Mouse (Mus musculus): Measurements from ENCODE around the gene Krtcap3. TPM values are rescaled to one million over a fixed set of nuclear protein-coding genes. Genes with fewer than 3 reads are reported as not detected.

The Krtcap3 gene
- polyA plus RNA-seq, 1 experiment from 2014 or later, result 71.1 TPM

- ATAC-seq, result no peak
- Histone ChIP-seq H3K4me3 (ENCODE audit: low read length) (no peak overlapping the region), H3K36me3 (ENCODE audit: control insufficient read depth, insufficient read depth, low read length) (peaks cover 16% of the 10 kb centered on the region; the same call in 1 of the 2 replicates), H3K4me2 (ENCODE audit: low read depth, low read length) (no peak overlapping the region), H3K4me1 (ENCODE audit: control insufficient read depth, insufficient read depth, low read length) (peaks cover 6% of the 10 kb centered on the region; the same call in 1 of the 2 replicates), H3K27me3 (replicated peaks; ENCODE audit: control insufficient read depth, insufficient read depth, low read length) (no peaks in the 10 kb centered on the region), H3K9me3 (ENCODE audit: control insufficient read depth, low read length) (no peaks in the 10 kb centered on the region), H3K9ac (ENCODE audit: low read depth, low read length) (peak overlapping the region; percentile 2; the same call in 1 of the 2 replicates), H3K27ac (ENCODE audit: low read length) (no peak overlapping the region)
- 61% methylated on average over 4 of the region's 4 CpGs for WGBS
Measured at GRCm38 (mm10) chr5:31250716-31251115, 775 bp upstream of the Krtcap3 start.

GRCm38 (mm10) chr5:31252151-31252550 lies 660 bp downstream of the Krtcap3 start:
- Histone ChIP-seq H3K4me2 (ENCODE audit: low read depth, low read length) (peak overlapping the region; percentile 60), H3K4me1 (ENCODE audit: control insufficient read depth, insufficient read depth, low read length) (peaks cover 6% of the 10 kb centered on the region; the same call in 1 of the 2 replicates), H3K36me3 (ENCODE audit: control insufficient read depth, insufficient read depth, low read length) (peaks cover 10% of the 10 kb centered on the region; the same call in 1 of the 2 replicates), H3K4me3 (ENCODE audit: low read length) (peak overlapping the region; percentile 55), H3K9ac (ENCODE audit: low read depth, low read length) (peak overlapping the region; percentile 67), H3K27ac (ENCODE audit: low read length) (peak overlapping the region; percentile 89), H3K27me3 (replicated peaks; ENCODE audit: control insufficient read depth, insufficient read depth, low read length) (no peaks in the 10 kb centered on the region), H3K9me3 (ENCODE audit: control insufficient read depth, low read length) (no peaks in the 10 kb centered on the region)
- 42% methylated on average over 10 of the region's 10 CpGs for WGBS
- ATAC-seq, result 0 out of 2 replicates have a peak, but pooled peaks have one; percentile 9

DNA sequence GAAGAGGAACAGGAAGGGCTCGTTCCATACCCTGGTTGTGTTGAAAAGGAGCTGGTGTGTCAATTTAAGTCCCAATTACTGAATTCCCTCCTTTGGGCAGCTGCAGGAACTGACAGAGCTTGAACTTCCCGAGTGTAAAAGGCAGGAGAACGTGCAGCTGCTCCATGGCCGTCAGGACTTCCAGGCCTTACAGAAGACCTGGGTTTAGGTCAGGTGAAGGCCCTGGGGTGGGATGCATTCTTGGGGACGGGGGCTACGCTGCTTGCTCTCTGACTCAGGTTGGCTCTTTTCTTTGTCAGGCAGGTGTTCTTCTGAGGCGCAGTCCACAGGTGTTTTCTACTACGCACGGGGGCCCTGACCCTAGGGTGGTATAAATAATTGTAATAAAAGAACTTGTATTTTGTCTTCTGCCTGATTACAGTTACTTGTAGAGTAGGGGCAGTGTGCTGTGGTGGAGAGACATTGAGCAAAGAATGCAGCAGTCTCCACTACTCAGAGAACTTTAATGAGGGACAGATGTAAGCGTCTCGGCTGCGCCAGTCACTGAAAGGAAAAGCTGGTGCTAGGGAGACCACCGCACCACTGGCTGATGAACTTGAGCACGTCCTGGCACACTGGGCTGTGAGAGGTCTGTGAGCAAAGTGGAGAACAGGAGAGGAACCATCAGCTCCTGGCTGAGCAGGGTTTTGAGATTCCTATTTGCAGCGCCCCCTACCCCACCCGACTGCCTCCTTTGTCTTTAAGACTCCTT lies 1.5 kb downstream of the Krtcap3 start:
- Histone ChIP-seq H3K27me3 (replicated peaks; ENCODE audit: control insufficient read depth, insufficient read depth, low read length) (no peaks in the 10 kb centered on the region), H3K27ac (ENCODE audit: low read length) (peak overlapping the region; percentile 89), H3K4me3 (ENCODE audit: low read length) (peak overlapping the region; percentile 55), H3K36me3 (ENCODE audit: control insufficient read depth, insufficient read depth, low read length) (peaks cover 8% of the 10 kb centered on the region; the same call in 1 of the 2 replicates), H3K4me1 (ENCODE audit: control insufficient read depth, insufficient read depth, low read length) (peaks cover 6% of the 10 kb centered on the region; the same call in 1 of the 2 replicates), H3K4me2 (ENCODE audit: low read depth, low read length) (peak overlapping the region; percentile 60), H3K9me3 (ENCODE audit: control insufficient read depth, low read length) (no peaks in the 10 kb centered on the region), H3K9ac (ENCODE audit: low read depth, low read length) (peak overlapping the region; percentile 67)
- WGBS, result 67% methylated on average over 16 of the region's 16 CpGs
- no peak for ATAC-seq

- 91% methylated on average over 8 of the region's 8 CpGs for WGBS
- H3K9ac ChIP-seq (ENCODE audit: low read depth, low read length), result peak overlapping the region; percentile 0; the same call in 1 of the 2 replicates
- ATAC-seq, result no peak
- H3K9me3 ChIP-seq (ENCODE audit: control insufficient read depth, low read length), result no peaks in the 10 kb centered on the region
- 0 out of 2 replicates have a peak, but pooled peaks cover 5% of the 10 kb centered on the region for H3K36me3 ChIP-seq (ENCODE audit: control insufficient read depth, insufficient read depth, low read length)
- peak overlapping the region; percentile 60 for H3K4me2 ChIP-seq (ENCODE audit: low read depth, low read length)
- H3K4me3 ChIP-seq (ENCODE audit: low read length), result peak overlapping the region; percentile 6; the same call in 1 of the 2 replicates
- peaks cover 6% of the 10 kb centered on the region; the same call in 1 of the 2 replicates for H3K4me1 ChIP-seq (ENCODE audit: control insufficient read depth, insufficient read depth, low read length)
- H3K27ac ChIP-seq (ENCODE audit: low read length), result peak overlapping the region; percentile 84
- H3K27me3 ChIP-seq (replicated peaks; ENCODE audit: control insufficient read depth, insufficient read depth, low read length), result no peaks in the 10 kb centered on the region
Measured at GRCm38 (mm10) chr5:31253806-31254205, 2.3 kb downstream of the Krtcap3 start.

- Histone ChIP-seq H3K36me3 (ENCODE audit: control insufficient read depth, insufficient read depth, low read length) (0 out of 2 replicates have a peak, but pooled peaks cover 5% of the 10 kb centered on the region), H3K27me3 (replicated peaks; ENCODE audit: control insufficient read depth, insufficient read depth, low read length) (no peaks in the 10 kb centered on the region), H3K27ac (ENCODE audit: low read length) (peak overlapping the region; percentile 84), H3K9ac (ENCODE audit: low read depth, low read length) (peak overlapping the region; percentile 0; the same call in 1 of the 2 replicates), H3K4me2 (ENCODE audit: low read depth, low read length) (peak overlapping the region; percentile 60), H3K9me3 (ENCODE audit: control insufficient read depth, low read length) (no peaks in the 10 kb centered on the region), H3K4me3 (ENCODE audit: low read length) (peak overlapping the region; percentile 6; the same call in 1 of the 2 replicates), H3K4me1 (ENCODE audit: control insufficient read depth, insufficient read depth, low read length) (peaks cover 6% of the 10 kb centered on the region; the same call in 1 of the 2 replicates)
- 52% methylated on average over 7 of the region's 7 CpGs for WGBS
- peak; percentile 64 for ATAC-seq
Measured at GRCm38 (mm10) chr5:31254452-31254851, 3.0 kb downstream of the Krtcap3 start.

GRCm38 (mm10) chr5:31254901-31255300 lies 3.4 kb downstream of the Krtcap3 start:
- Histone ChIP-seq H3K27me3 (replicated peaks; ENCODE audit: control insufficient read depth, insufficient read depth, low read length) (no peaks in the 10 kb centered on the region), H3K4me1 (ENCODE audit: control insufficient read depth, insufficient read depth, low read length) (peaks cover 6% of the 10 kb centered on the region; the same call in 1 of the 2 replicates), H3K9ac (ENCODE audit: low read depth, low read length) (0 out of 2 replicates have a peak overlapping the region, but pooled peaks have one; percentile 0), H3K27ac (ENCODE audit: low read length) (peak overlapping the region; percentile 84), H3K36me3 (ENCODE audit: control insufficient read depth, insufficient read depth, low read length) (0 out of 2 replicates have a peak, but pooled peaks cover 5% of the 10 kb centered on the region), H3K4me3 (ENCODE audit: low read length) (no peak overlapping the region), H3K9me3 (ENCODE audit: control insufficient read depth, low read length) (no peaks in the 10 kb centered on the region), H3K4me2 (ENCODE audit: low read depth, low read length) (no peak overlapping the region)
- ATAC-seq, result no peak
- 73% methylated on average over 8 of the region's 8 CpGs for WGBS

DNA sequence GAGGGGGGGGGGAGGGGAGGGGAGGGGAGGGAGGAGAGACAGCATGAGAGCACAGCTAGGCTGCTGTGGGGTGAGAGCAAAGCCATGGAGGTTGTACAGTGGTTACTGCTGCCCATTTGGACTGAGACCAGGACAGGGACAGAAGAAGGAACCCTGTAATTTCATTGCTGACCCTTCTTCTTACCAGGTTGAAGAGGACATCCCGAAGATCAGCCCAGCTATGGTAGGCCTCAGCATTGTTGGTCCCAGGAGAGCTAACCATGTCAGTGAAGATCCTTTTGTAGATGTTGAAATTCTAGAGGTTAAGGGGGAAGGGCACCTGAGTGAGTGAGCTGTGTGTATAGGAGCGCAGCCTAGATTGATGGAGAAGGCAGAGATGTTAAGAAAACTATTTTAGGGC lies 3.9 kb downstream of the Krtcap3 start:
- Histone ChIP-seq H3K4me1 (ENCODE audit: control insufficient read depth, insufficient read depth, low read length) (peaks cover 6% of the 10 kb centered on the region; the same call in 1 of the 2 replicates), H3K36me3 (ENCODE audit: control insufficient read depth, insufficient read depth, low read length) (0 out of 2 replicates have a peak, but pooled peaks cover 5% of the 10 kb centered on the region), H3K27me3 (replicated peaks; ENCODE audit: control insufficient read depth, insufficient read depth, low read length) (no peaks in the 10 kb centered on the region), H3K27ac (ENCODE audit: low read length) (no peak overlapping the region), H3K4me3 (ENCODE audit: low read length) (no peak overlapping the region), H3K9ac (ENCODE audit: low read depth, low read length) (no peak overlapping the region), H3K4me2 (ENCODE audit: low read depth, low read length) (no peak overlapping the region), H3K9me3 (ENCODE audit: control insufficient read depth, low read length) (no peaks in the 10 kb centered on the region)
- no peak for ATAC-seq
- 91% methylated on average over 2 of the region's 2 CpGs for WGBS

GRCm38 (mm10) chr5:31255971-31256370 lies 4.5 kb downstream of the Krtcap3 start:
- Histone ChIP-seq H3K9me3 (ENCODE audit: control insufficient read depth, low read length) (no peaks in the 10 kb centered on the region), H3K27ac (ENCODE audit: low read length) (no peak overlapping the region), H3K9ac (ENCODE audit: low read depth, low read length) (no peak overlapping the region), H3K27me3 (replicated peaks; ENCODE audit: control insufficient read depth, insufficient read depth, low read length) (no peaks in the 10 kb centered on the region), H3K4me3 (ENCODE audit: low read length) (no peak overlapping the region), H3K36me3 (ENCODE audit: control insufficient read depth, insufficient read depth, low read length) (0 out of 2 replicates have a peak, but pooled peaks cover 4% of the 10 kb centered on the region), H3K4me2 (ENCODE audit: low read depth, low read length) (no peak overlapping the region), H3K4me1 (ENCODE audit: control insufficient read depth, insufficient read depth, low read length) (peaks cover 6% of the 10 kb centered on the region; the same call in 1 of the 2 replicates)
- no peak for ATAC-seq
- 83% methylated on average over 2 of the region's 2 CpGs for WGBS

GRCm38 (mm10) chr5:31257616-31258015 lies 6.1 kb downstream of the Krtcap3 start:
- 86% methylated on average over 11 of the region's 11 CpGs for WGBS
- Histone ChIP-seq H3K4me1 (ENCODE audit: control insufficient read depth, insufficient read depth, low read length) (peaks cover 6% of the 10 kb centered on the region; the same call in 1 of the 2 replicates), H3K27me3 (replicated peaks; ENCODE audit: control insufficient read depth, insufficient read depth, low read length) (no peaks in the 10 kb centered on the region), H3K27ac (ENCODE audit: low read length) (no peak overlapping the region), H3K4me3 (ENCODE audit: low read length) (no peak overlapping the region), H3K9me3 (ENCODE audit: control insufficient read depth, low read length) (no peaks in the 10 kb centered on the region), H3K4me2 (ENCODE audit: low read depth, low read length) (no peak overlapping the region), H3K36me3 (ENCODE audit: control insufficient read depth, insufficient read depth, low read length) (no peaks in the 10 kb centered on the region), H3K9ac (ENCODE audit: low read depth, low read length) (no peak overlapping the region)
- no peak for ATAC-seq
